Mouse (Mus musculus) T-helper 1 cell (primary cell): ENCODE data around the gene Zfp949.

ENCODE experiments used
- in situ Hi-C: fragments of 300-600 bp; cut with MboI, MseI; formaldehyde crosslinking; loops from one replicate; pipeline ENCODE4 v1.15.1; 2025; ENCODE audit warnings: high pct_unique_total_duplicates

The Zfp949 gene

DNA sequence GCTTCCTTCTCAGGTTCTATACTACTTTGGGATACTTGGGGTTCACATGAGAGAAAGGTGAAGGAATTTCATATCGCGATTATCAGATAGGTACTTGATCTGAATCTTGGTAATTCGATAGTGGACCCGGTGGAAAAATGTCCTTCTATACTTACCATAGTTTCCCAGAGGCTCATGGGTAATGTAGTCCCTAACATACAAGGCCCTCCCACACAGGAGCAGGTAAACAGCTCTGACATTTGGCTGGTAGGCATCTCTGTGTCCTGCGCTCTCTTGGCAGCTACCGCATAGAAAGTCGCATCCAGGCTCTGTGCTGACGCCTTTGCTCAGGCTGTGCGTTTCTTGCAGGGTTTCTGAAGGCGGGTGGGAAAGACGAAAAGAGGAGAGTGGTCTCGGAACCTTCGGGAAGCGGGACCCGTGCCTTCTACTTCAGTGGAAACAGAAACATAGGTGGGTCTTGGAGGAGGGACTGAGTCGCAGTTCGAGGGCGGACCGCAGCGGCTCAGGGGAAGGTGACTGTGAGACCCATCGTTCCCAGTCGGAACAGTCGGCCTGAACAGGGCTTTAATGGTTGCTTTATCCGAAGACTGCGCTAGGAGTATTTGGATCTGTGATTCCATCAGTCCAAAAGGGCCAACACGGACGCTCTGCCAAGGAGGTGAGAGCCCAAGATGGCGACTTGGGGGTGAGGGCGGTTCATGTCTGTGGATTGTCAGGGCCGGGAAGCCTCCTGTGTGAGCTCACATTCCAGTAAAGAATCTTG is at the start of gene Zfp949:
Gene Zfp949 (plus strand): TSS at position 170 of the 763 bp plus-strand sequence.
- in situ Hi-C loops = loop anchor here (5.0 to 25.0 kb wide), 2 partner anchors 174 to 664 kb away; partner anchors contain the start of genes Mthfs and Mthfsl

DNA sequence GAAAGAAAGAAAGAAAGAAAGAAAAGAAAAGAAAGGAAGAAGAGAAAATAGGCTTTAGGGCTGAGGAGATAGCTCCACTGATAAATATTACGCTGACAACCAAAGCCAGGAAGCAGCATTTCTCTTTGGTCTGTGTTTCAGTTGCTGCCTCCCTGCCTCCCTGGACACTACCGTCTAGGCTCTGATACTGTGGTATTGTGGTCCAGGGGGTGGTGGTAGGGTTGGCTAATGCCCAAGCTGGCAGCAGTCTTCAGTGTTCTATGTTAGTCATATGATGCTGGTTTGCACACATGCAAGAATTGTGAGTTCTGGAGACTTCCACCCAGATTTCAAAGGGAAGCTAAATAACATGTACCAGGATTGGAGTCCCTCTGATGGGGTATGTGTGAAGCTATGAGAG is 47.7 kb upstream of the Zfp949 start:
- in situ Hi-C loops = no loop called here

DNA sequence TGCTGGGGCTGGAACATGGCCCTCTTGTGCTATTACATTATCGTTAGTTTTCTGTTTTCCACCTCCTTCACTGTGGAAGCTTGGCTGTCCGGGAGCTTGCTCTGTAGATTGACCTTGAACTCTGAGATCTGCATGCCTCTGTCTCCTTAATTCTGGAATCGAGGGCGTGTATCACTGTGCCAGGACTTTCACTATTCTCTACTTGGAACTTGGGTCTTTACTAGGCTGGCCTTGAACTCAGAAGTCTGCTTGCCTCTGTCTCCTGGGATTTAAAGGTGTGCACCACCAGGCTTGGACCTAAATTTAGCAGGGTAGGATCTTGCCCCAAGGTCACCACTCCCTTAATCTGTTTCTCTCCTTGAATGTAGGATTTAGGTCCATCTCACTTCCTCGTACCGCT is 46.0 kb upstream of the Zfp949 start:
- in situ Hi-C loops = no loop called here

DNA sequence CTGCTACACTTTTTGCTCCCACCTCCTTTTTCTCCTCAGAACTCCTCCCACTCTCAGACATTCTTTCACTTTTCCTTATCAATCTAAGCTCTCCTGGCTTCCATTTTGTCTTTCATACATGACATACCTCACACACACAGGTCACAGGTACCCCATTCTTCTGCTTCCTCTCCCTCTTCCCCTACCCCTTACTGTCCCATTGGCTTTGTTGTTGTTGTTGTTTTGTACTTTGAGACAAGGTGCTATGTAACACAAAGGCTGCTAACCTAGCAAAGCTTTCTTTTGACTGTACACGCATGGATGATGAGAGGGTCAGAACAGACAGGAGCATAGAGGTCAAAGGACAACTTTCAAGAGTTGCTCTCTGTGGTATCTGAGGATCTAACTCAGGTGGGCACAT is 32.3 kb upstream of the Zfp949 start:
- in situ Hi-C loops = loop anchor here (5.0 kb wide), 1 partner anchor 33 kb away; the partner anchor contains the start of gene Syncrip

DNA sequence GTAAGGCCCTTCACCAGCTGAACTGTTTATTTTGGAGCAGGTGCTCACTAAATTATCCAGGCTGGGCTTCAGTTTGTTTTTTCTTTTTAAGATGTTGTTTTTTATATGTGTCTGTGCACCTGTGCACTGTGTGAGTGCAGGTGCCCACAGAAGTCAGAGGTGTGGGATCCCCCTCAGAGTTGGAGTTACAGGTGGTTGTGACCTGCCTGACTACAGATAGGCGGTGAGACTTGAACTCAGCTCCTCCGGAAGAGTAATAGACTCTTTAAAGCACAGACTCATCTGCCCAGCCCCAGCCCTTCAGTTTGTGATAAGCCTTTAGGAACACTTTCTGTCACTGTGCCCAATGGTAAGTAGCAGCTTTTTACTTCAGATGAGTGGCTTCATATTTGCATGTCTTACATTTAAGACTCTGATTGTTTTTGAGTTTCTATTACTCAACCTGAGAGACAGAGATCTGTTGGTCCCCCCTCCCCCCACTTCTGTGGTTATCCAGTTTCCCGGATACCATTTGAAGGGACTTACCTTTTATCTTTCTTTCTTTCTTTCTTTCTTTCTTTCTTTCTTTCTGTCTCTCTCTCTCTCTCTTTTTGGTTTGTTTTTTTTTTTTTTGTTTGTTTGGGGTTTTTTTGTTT is 31.3 kb upstream of the Zfp949 start:
- in situ Hi-C loops = loop anchor here (5.0 kb wide), 1 partner anchor 34 kb away; the partner anchor contains the start of gene Syncrip

DNA sequence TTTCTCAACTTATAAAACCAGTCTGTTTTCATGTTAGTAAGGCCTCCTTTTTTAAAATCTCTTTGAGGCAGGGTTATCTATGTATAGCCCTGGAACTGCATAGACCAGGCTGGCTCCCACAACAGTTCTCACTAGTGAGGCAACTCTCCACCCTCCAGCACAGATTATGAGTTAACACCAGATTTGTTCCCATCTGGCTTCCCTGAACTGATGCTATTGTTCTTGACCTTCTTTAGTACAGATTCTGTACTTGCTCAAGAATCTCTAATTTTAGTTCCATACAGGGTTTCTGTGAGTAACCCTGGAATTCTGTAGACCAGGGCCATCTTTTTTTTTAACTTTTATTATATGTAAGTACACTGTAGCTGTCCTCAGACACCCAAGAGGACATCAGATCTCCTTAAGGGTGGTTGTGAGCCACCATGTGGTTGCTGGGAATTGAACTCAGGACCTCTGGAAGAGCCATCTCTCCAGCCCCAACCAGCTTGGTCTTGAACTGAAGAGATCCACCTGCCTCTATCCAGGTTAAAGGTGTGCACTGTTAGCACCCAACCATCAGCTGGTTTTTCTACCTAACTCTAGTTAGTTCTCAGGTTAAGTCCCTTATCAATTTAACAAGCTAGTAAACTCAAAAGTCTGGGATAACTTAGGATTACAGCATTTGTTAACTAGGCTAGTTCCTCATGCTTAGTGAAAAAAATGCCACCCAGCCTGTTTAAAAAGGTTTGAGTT is 28.3 kb upstream of the Zfp949 start:
- in situ Hi-C loops = loop anchor here (5.0 kb wide), 1 partner anchor 37 kb away; the partner anchor contains the start of gene Syncrip

DNA sequence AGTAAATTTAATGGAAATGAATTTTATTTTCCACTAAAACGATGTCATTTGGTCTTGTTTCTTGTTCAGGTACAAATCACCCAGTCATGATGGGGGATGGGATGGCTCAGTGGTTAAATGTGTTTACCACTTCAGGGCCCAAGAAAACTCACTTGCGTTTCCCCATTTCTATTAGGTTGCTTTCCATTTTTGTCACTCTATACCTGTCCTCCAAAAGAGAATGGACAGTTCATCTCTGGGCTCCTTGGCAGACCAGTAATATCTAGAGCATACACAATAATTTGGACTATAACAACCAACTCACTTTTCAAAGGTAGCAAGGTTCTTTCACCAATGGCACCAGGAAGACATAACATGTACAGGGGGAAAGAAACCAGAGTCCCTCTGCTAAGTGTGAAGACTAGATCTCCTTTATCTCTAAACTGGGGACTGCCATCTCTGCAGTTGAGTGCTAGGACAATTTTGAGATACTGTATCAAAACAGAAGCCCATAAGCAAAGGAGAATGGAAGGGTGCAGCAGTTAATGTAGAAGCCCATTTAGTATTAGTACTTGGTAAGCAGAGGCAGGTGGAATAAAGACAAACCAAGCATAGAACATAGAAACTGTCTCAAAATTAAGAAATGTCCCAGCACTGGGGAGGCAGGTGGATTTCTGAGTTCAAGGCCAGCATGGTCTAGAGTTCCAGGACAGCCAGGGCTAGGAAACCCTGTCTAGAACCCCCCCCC is 27.5 kb upstream of the Zfp949 start:
- in situ Hi-C loops = no loop called here

DNA sequence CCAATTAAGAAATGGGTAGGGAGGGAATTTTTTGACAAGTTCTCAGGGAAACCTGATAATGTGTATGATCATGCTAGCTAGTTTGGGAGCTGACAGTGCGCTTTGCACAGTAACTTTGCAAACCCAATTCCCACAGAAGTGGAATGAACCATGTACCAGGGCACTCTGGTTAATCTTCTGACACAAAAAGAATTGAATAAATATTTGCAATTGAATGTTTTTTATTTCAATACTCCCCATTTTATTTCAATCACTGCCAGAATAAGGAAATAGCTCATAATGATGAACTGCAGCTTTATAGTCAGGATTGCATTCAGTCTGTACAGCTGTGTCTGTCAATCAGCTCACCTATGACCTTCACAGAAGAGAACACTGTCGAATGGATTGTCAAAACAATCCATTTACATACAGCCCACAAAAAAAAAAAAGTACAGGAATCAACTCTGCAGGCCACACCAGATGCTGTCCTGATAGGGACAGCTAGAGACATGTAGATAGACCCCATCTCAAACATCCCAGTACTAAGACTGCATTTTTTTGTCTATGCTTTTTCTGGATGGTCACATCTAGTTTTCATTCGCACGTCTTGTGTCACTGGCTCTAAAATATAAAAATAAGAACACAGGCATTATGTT is 26.9 kb upstream of the Zfp949 start:
- in situ Hi-C loops = no loop called here

DNA sequence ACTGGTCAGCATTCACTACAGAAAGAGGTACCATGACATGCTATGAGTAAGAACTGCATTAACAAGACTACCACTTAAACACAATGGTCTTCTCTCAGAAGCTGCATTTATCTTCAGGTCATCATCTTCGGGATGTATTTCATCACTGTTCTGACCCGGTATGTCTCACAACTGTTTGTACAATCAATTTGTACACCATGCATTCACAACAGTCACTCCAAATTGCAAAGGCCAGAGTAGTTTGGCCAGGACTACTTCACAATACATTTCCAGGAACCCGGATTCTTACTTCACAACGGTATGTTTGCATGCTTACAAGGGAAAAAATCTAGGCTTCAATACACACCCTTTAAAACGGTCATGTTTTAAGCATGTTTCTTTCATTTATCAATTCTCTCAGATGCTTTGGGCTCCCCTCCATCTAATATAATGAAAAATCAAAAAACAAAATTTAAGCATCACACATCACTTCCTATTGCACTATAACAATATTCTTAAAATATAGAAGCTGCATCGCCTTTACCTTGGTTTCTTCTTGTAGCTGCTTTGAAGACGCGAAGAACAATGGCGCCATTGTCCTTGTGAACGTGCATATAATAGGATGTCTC is 25.8 kb upstream of the Zfp949 start:
- in situ Hi-C loops = no loop called here

DNA sequence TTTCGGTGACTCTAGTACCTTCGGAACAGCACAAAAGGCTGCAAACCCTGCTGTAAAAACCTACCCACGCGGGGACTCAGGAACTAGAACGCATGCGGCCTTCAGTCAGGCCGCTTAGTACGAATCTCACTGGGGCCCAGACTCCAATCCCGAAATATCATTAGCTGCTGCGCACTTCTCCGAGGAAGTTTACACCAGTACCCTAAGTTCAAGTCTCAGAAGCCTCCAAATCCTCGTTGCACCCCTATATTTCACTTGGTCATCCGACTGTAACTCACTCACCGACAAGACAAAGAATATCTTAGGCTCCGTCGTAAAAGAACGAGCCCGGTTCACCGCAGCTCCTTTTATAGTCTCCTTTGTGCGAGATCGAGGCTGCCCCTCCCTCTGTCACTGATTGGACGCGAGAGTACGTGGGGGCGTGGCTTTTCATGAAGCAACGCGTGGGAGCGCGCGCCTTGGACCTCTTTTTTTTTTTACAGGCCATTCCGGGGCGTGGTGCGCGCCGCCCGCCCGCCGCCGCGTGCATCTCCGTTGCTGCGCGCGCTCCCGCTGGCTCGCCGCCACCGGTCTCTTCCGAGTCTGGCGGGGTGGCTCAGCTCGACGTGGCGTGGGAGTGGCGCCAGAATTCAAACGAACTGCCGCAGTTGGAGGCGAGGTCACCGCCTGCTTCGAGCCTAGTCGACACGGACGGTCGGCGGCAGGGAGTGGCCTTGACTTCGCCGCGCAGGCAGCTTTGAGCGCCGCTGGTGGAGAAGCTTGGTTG is 25.1 kb upstream of the Zfp949 start:
- in situ Hi-C loops = no loop called here

DNA sequence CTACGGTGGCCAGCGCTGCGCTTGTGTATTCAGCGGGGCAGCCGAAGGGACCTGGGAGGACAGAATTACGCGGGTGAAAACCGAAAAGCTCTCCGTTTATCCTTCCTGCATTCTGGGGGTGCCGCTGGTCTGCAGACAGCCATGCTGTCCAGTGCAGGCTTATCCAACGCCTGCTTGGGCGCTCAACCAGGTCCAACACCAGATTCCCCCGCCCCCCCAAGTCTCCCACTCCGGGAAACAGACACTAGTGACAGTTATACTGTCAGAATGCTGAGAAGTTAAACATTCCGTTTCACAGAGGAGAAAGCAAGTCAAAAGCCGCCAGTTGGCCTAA is 24.5 kb upstream of the Zfp949 start:
- in situ Hi-C loops = no loop called here

DNA sequence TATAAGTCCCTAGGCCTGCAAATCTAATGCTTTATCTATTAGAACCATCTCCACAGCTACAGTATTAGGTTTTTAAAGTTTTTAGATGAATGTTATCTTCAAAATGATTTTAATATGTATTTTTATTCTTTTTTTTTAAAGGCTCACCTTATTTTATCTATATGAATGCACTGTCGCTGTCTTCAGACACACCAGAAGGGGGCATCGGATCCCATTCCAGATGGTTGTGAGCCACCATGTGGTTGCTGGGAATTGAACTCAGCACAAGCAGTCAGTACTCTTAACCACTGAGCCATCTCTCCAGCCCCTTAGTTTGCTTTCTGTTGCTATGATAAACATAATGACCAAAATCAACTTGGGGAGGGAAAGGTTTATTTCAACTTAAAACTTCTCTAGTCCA is 23.5 kb upstream of the Zfp949 start:
- in situ Hi-C loops = no loop called here

DNA sequence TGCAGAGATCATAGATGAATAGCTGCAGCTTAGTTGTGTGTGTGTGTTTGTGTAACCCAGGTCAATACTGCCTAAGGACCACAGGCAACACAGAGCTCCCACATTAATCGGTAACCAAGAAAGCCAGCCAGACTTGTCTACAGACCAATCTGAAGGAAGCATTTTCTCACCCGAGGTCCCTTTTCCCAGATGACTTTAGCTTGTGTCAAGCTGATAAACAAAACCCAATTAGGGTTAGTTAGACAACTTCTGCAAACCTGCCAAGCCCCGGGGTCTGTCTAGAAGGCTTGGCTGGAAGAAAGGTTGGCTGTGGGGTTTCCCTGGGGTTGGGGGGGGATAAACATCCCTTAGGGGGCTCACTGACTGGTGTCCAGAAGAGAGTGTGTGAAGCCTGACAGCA is 23.0 kb upstream of the Zfp949 start:
- in situ Hi-C loops = loop anchor here (25.0 kb wide), 1 partner anchor 688 kb away; the partner anchor contains the start of gene Mthfs

DNA sequence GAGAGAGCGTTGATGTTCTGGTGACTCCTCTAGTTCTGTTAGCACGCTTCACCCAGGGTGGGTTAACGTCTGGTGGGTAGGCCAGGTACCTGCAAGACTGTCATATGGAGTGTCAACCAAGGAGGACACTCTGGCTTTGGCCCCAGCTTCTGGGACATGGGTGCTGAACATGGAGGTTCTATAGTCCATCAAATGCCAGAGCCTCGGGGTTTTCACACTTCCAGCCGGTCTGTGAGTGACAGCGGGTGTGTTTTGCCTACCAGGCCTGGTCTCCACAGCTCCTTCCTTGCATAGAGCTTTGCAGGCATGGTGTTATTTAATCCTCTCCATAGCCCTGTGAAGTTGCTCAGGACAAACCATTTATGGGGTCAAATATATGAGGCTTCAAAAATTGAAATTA is 22.5 kb upstream of the Zfp949 start:
- in situ Hi-C loops = loop anchor here (25.0 kb wide), 1 partner anchor 687 kb away; the partner anchor contains the start of gene Mthfs

DNA sequence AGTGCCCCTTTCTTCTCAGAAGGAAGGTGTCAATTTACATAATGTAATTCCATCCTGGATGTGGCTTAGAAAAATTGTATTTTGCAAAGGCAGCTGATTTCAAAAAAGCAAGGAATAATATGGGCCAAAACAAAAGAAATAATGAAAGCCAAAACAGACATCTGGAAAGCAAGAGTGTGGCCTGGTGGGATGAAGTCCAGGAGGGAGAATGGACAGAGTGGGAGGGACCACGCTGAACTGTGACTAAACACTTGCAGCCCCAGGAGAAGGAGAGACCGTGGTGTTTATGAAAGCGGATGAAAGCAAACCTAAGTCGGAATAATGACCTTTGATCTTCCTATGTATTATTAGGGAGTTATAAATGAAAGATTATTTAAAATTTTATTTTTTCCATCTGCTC is 19.9 kb upstream of the Zfp949 start:
- in situ Hi-C loops = loop anchor here (25.0 kb wide), 1 partner anchor 684 kb away; the partner anchor contains the start of gene Mthfs

DNA sequence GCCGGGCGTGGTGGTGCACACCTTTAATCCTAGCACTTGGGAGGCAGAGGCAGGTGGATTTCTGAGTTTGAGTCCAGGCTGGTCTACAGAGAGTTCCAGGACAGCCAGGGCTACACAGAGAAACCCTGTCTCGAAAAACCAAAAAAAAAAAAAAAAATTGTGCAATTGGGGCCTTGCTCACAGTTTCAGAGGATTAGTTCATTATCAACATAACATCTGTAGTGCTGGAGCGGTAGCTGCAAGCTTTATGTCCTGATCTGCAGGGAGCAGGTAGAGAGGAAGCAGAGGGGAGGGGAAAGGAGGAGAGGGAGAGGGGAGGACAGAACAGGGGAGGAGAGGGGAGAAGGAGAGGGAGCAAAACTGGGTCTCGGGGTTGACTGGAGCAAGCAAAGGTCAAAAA is 19.1 kb upstream of the Zfp949 start:
- in situ Hi-C loops = loop anchor here (25.0 kb wide), 1 partner anchor 684 kb away; the partner anchor contains the start of gene Mthfs

DNA sequence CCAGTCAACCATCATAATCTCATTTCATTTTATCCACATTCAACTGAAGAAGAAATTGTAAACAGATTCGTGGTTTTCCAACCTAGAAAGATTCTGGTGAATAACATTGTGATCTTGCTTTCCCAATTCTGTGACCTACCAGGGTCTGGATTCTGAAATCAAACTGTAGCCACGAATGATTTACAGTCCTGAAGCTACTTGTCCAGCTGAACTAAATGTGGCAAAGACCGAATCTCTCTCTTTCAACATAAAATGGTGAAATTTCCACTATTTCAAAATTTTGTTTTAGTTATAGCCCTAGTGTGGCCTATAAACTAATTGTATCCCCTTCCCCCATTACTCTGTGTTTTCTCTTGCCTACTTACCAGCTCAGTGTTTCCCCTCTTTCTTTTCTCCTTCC is 18.2 kb upstream of the Zfp949 start:
- in situ Hi-C loops = loop anchor here (25.0 kb wide), 1 partner anchor 683 kb away; the partner anchor contains the start of gene Mthfs

DNA sequence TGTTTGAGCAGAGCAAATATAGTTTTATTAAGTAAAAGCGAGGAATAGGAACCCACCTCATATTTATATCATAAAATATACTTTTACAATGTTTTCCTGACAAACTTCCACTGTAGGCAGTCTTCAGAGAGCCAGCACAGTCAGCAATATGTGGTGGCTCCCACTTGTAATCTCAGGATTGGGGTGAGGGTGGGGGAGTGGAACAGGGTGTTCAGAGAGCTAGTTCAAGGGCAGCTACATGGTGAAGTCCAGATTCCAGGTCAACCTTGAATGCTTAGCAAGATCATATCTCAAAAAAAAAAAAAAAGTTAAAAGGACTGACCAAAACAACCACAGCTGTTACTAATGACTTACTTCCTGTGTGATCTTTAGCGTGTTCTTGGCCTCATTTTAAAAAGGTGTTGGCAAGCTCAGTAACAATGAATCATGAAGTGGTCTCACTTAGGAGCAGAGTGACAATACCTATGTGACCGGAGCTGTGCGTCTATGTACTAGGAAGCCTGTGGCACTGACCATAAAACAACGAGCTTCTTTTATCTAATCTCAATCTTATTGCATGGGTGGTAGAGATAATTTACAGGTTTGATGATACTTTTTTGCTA is 17.7 kb upstream of the Zfp949 start:
- in situ Hi-C loops = loop anchor here (25.0 kb wide), 1 partner anchor 682 kb away; the partner anchor contains the start of gene Mthfs

DNA sequence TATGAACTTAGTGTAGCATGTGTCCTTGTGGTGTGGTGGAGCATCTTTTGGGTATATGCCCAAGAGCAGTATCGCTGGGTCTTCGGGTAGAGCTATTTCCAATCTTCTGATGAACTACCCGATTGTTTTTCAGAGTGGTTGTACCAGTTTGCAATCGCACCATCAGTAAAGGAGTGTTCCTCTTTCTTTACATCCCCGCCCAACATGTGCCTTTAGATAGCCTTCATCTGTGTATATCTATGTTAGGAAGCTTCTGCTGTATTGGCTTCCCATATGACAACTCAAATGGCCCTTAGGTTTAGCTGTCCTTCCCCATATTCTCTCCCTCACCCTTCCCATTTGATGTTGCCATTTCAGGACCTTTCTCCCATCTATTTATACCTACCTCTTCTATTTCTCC is 13.7 kb upstream of the Zfp949 start:
- in situ Hi-C loops = loop anchor here (25.0 kb wide), 1 partner anchor 678 kb away; the partner anchor contains the start of gene Mthfs
